Mouse (Mus musculus): ENCODE results near the gene Arfip1. TPM values are rescaled to one million over a fixed set of nuclear protein-coding genes. Genes with fewer than 3 reads are reported as not detected.

The Arfip1 gene
- total and polyA plus RNA-seq, 3 experiments, result 5.6 to 14.8 (median 14.8) TPM

GRCm38 (mm10) chr3:84618627-84619026 is 36.2 kb upstream of the Arfip1 start:
- Histone ChIP-seq H3K9ac (ENCODE audit: low read depth, low read length) (no peak overlapping the region), H3K27ac (no peak overlapping the region), H3K4me3 (no peak overlapping the region), H3K27me3 (ENCODE audit: control insufficient read depth, insufficient read depth, low read length) (no peaks in the 10 kb centered on the region), H3K4me1 (ENCODE audit: control insufficient read depth, insufficient read depth, low read length) (no peaks in the 10 kb centered on the region), H3K79me2 (replicated peaks; ENCODE audit: control insufficient read depth, insufficient read depth, low read length) (no peaks in the 10 kb centered on the region), H3K36me3 (ENCODE audit: control insufficient read depth, insufficient read depth, low read length) (no peaks in the 10 kb centered on the region)
- intact Hi-C loops (cut with DNase I), result loop anchor here (5.0 kb wide), 1 partner anchor 289 kb away; no protein-coding TSS in a partner anchor
- DNase-seq, result no peak
- 85% methylated on average over 2 of the region's 2 CpGs for WGBS
- no peak for TF ChIP-seq EP300 (IDR thresholded peaks at IDR 0.05; ENCODE audit: insufficient read depth, low read depth, low read length)
- no peak for TF ChIP-seq CTCF (IDR thresholded peaks at IDR 0.05)
- TF ChIP-seq POLR2A (IDR thresholded peaks at IDR 0.05; ENCODE audit: insufficient read depth, low read depth, low read length), result no peak

GRCm38 (mm10) chr3:84615856-84616225 is 33.4 kb upstream of the Arfip1 start:
- H3K79me2 ChIP-seq (replicated peaks; ENCODE audit: control insufficient read depth, insufficient read depth, low read length), result no peaks in the 10 kb centered on the region
- no peaks in the 10 kb centered on the region for H3K27me3 ChIP-seq (ENCODE audit: control insufficient read depth, insufficient read depth, low read length)
- intact Hi-C loops (cut with DNase I), result loop anchor here (1.0 to 5.0 kb wide), 3 partner anchors 77 to 291 kb away; no protein-coding TSS in a partner anchor
- TF ChIP-seq POLR2A (IDR thresholded peaks at IDR 0.05; ENCODE audit: insufficient read depth, low read depth, low read length) (no peak), CTCF (IDR thresholded peaks at IDR 0.05) (no peak), EP300 (IDR thresholded peaks at IDR 0.05; ENCODE audit: insufficient read depth, low read depth, low read length) (no peak)
- H3K4me3 ChIP-seq, result no peak overlapping the region
- no peaks in the 10 kb centered on the region for H3K36me3 ChIP-seq (ENCODE audit: control insufficient read depth, insufficient read depth, low read length)
- 38% methylated on average over 7 of the region's 7 CpGs for WGBS
- H3K4me1 ChIP-seq (ENCODE audit: control insufficient read depth, insufficient read depth, low read length), result no peaks in the 10 kb centered on the region
- DNase-seq, result no peak
- no peak overlapping the region for H3K27ac ChIP-seq
- H3K9ac ChIP-seq (ENCODE audit: low read depth, low read length), result no peak overlapping the region

GRCm38 (mm10) chr3:84615050-84615855 is 32.8 kb upstream of the Arfip1 start:
- H3K27ac ChIP-seq, result no peak overlapping the region
- H3K36me3 ChIP-seq (ENCODE audit: control insufficient read depth, insufficient read depth, low read length), result no peaks in the 10 kb centered on the region
- no peaks in the 10 kb centered on the region for H3K79me2 ChIP-seq (replicated peaks; ENCODE audit: control insufficient read depth, insufficient read depth, low read length)
- TF ChIP-seq CTCF (IDR thresholded peaks at IDR 0.05) (peak; percentile 86), EP300 (IDR thresholded peaks at IDR 0.05; ENCODE audit: insufficient read depth, low read depth, low read length) (no peak), POLR2A (IDR thresholded peaks at IDR 0.05; ENCODE audit: insufficient read depth, low read depth, low read length) (no peak)
- H3K27me3 ChIP-seq (ENCODE audit: control insufficient read depth, insufficient read depth, low read length), result no peaks in the 10 kb centered on the region
- H3K9ac ChIP-seq (ENCODE audit: low read depth, low read length), result no peak overlapping the region
- intact Hi-C loops (cut with DNase I), result loop anchor here (1.0 to 5.0 kb wide), 3 partner anchors 78 to 292 kb away; no protein-coding TSS in a partner anchor
- no peak for DNase-seq
- no peak overlapping the region for H3K4me3 ChIP-seq
- 15% methylated on average over 5 of the region's 5 CpGs for WGBS
- no peaks in the 10 kb centered on the region for H3K4me1 ChIP-seq (ENCODE audit: control insufficient read depth, insufficient read depth, low read length)

- H3K36me3 ChIP-seq (ENCODE audit: control insufficient read depth, insufficient read depth, low read length), result no peaks in the 10 kb centered on the region
- 85% methylated on average over 9 of the region's 9 CpGs for WGBS
- H3K9ac ChIP-seq (ENCODE audit: low read depth, low read length), result no peak overlapping the region
- intact Hi-C loops (cut with DNase I), result loop anchor here (5.0 kb wide), 1 partner anchor 282 kb away; no protein-coding TSS in a partner anchor
- no peaks in the 10 kb centered on the region for H3K79me2 ChIP-seq (replicated peaks; ENCODE audit: control insufficient read depth, insufficient read depth, low read length)
- DNase-seq, result no peak
- H3K27ac ChIP-seq, result no peak overlapping the region
- no peak overlapping the region for H3K4me3 ChIP-seq
- peaks cover 2% of the 10 kb centered on the region; the same call in 1 of the 2 replicates for H3K27me3 ChIP-seq (ENCODE audit: control insufficient read depth, insufficient read depth, low read length)
- no peaks in the 10 kb centered on the region for H3K4me1 ChIP-seq (ENCODE audit: control insufficient read depth, insufficient read depth, low read length)
- no peak for TF ChIP-seq POLR2A (IDR thresholded peaks at IDR 0.05; ENCODE audit: insufficient read depth, low read depth, low read length)
- TF ChIP-seq CTCF (IDR thresholded peaks at IDR 0.05), result no peak
- TF ChIP-seq EP300 (IDR thresholded peaks at IDR 0.05; ENCODE audit: insufficient read depth, low read depth, low read length), result no peak
Observed at GRCm38 (mm10) chr3:84610183-84610710, 27.8 kb upstream of the Arfip1 start.

GRCm38 (mm10) chr3:84603212-84603611 is 20.8 kb upstream of the Arfip1 start:
- DNase-seq, result no peak
- no peaks in the 10 kb centered on the region for H3K36me3 ChIP-seq (ENCODE audit: control insufficient read depth, insufficient read depth, low read length)
- H3K79me2 ChIP-seq (replicated peaks; ENCODE audit: control insufficient read depth, insufficient read depth, low read length), result no peaks in the 10 kb centered on the region
- TF ChIP-seq POLR2A (IDR thresholded peaks at IDR 0.05; ENCODE audit: insufficient read depth, low read depth, low read length) (no peak), CTCF (IDR thresholded peaks at IDR 0.05) (no peak), EP300 (IDR thresholded peaks at IDR 0.05; ENCODE audit: insufficient read depth, low read depth, low read length) (no peak)
- peaks cover 2% of the 10 kb centered on the region; the same call in 1 of the 2 replicates for H3K27me3 ChIP-seq (ENCODE audit: control insufficient read depth, insufficient read depth, low read length)
- H3K9ac ChIP-seq (ENCODE audit: low read depth, low read length), result no peak overlapping the region
- no peak overlapping the region for H3K27ac ChIP-seq
- no peak overlapping the region for H3K4me3 ChIP-seq
- H3K4me1 ChIP-seq (ENCODE audit: control insufficient read depth, insufficient read depth, low read length), result no peaks in the 10 kb centered on the region
- intact Hi-C loops (cut with DNase I), result no loop called here
- WGBS, result 56% methylated on average over 9 of the region's 9 CpGs

GRCm38 (mm10) chr3:84602759-84603158 is 20.3 kb upstream of the Arfip1 start:
- no peak overlapping the region for H3K9ac ChIP-seq (ENCODE audit: low read depth, low read length)
- H3K79me2 ChIP-seq (replicated peaks; ENCODE audit: control insufficient read depth, insufficient read depth, low read length), result no peaks in the 10 kb centered on the region
- no peak for DNase-seq
- H3K4me3 ChIP-seq, result no peak overlapping the region
- peaks cover 2% of the 10 kb centered on the region; the same call in 1 of the 2 replicates for H3K27me3 ChIP-seq (ENCODE audit: control insufficient read depth, insufficient read depth, low read length)
- TF ChIP-seq CTCF (IDR thresholded peaks at IDR 0.05) (no peak), POLR2A (IDR thresholded peaks at IDR 0.05; ENCODE audit: insufficient read depth, low read depth, low read length) (no peak), EP300 (IDR thresholded peaks at IDR 0.05; ENCODE audit: insufficient read depth, low read depth, low read length) (no peak)
- H3K27ac ChIP-seq, result no peak overlapping the region
- intact Hi-C loops (cut with DNase I), result no loop called here
- H3K4me1 ChIP-seq (ENCODE audit: control insufficient read depth, insufficient read depth, low read length), result no peaks in the 10 kb centered on the region
- no peaks in the 10 kb centered on the region for H3K36me3 ChIP-seq (ENCODE audit: control insufficient read depth, insufficient read depth, low read length)
- 94% methylated on average over 2 of the region's 2 CpGs for WGBS
